Mouse (Mus musculus) liver, adult 2 months (tissue): ENCODE results near the gene Chdh. TPM values are rescaled to one million over a fixed set of nuclear protein-coding genes. Genes with fewer than 3 reads are reported as not detected.

Experiments
- DNase-seq: peaks from one replicate; pipeline ENCODE4 v3.0.0-alpha.2; 2011; ENCODE audit warnings: low read depth, low spot score; ENCODE audit errors: extremely low read depth
- H3K27ac ChIP-seq: fragments of 200-500 bp; replicated peaks from 2 replicates; pipeline ENCODE4 v1.5.1; 2012; ENCODE audit warnings: low read depth, mild to moderate bottlenecking, control low read depth, inconsistent platforms, low read length; ENCODE audit not compliant: insufficient read depth
- H3K27me3 ChIP-seq: fragments of 200-500 bp; 2 replicates; pipeline ENCODE4 v1.6.1; 2012; ENCODE audit warnings: mild to moderate bottlenecking, moderate library complexity, low read length, inconsistent platforms; ENCODE audit not compliant: control insufficient read depth, insufficient read depth
- H3K36me3 ChIP-seq: fragments of 200-500 bp; 2 replicates; pipeline ENCODE4 v1.6.1; 2012; ENCODE audit warnings: low read length, inconsistent platforms; ENCODE audit not compliant: control insufficient read depth, insufficient read depth
- H3K4me1 ChIP-seq: fragments of 200-500 bp; 2 replicates; pipeline ENCODE4 v1.6.1; 2011; ENCODE audit warnings: low read length; ENCODE audit not compliant: control insufficient read depth, insufficient read depth
- H3K4me3 ChIP-seq: fragments of 200-500 bp; 2 replicates; pipeline ENCODE4 v1.5.1; 2011; ENCODE audit warnings: low read depth, mild to moderate bottlenecking, control low read depth, low read length, moderate library complexity; ENCODE audit not compliant: insufficient read depth
- H3K79me2 ChIP-seq: fragments of 200-500 bp; 2 replicates; pipeline ENCODE4 v1.6.1; 2012; ENCODE audit warnings: inconsistent platforms, mild to moderate bottlenecking, low read length, moderate library complexity; ENCODE audit not compliant: control insufficient read depth, insufficient read depth
- H3K9ac ChIP-seq: fragments of 200-500 bp; 2 replicates; pipeline ENCODE4 v1.6.1; 2012; ENCODE audit warnings: low read depth, mild to moderate bottlenecking, control low read depth, inconsistent platforms, low read length
- CTCF ChIP-seq: fragments of 200-500 bp; IDR thresholded peaks from 2 replicates; pipeline ENCODE4 v1.5.1; 2011; ENCODE audit warnings: low read depth, low read length, control low read depth
- POLR2A ChIP-seq: fragments of 200-500 bp; IDR thresholded peaks from 2 replicates; pipeline ENCODE4 v1.6.1; 2011; ENCODE audit warnings: low read length, control low read depth; ENCODE audit not compliant: insufficient read depth; ENCODE audit errors: extremely low read depth
- WGBS: fragments of 180-500 bp; shearing (Covaris S2); methylation state at CpG from one replicate; pipeline ENCODE4 v1.1.7; 2018; 5-methylcytosine and 5-hydroxymethylcytosine counted together
- polyA plus RNA-seq: library from polyadenylated mRNA; depleted of rRNA; stranded (reverse); fragments of >200 nt; gene quantifications from 2 replicates; pipeline ENCODE4 v1.2.3, GENCODE M21; 2012
- total RNA-seq: library from RNA; depleted of rRNA; stranded (reverse); fragments of >200 nt; gene quantifications from 2 replicates; pipeline ENCODE4 v1.2.3, GENCODE M21; 2014

Chdh gene
- total and polyA plus RNA-seq, 2 experiments = 48.1 to 75.5 TPM

GRCm38 (mm10) chr14:29998747-29999474 is 9.9 kb upstream of the Chdh start:
- 54% methylated on average over 13 of the region's 13 CpGs for WGBS
- TF ChIP-seq CTCF = no peak
- H3K36me3 ChIP-seq = peaks cover 11% of the 10 kb centered on the region
- peak overlapping the region; percentile 52; the same call in 1 of the 2 replicates for H3K9ac ChIP-seq
- H3K4me3 ChIP-seq = peak overlapping the region; percentile 10
- peaks cover 38% of the 10 kb centered on the region for H3K4me1 ChIP-seq
- no peak for DNase-seq
- H3K27ac ChIP-seq = peak overlapping the region; percentile 66
- no peaks in the 10 kb centered on the region for H3K79me2 ChIP-seq
- no peaks in the 10 kb centered on the region for H3K27me3 ChIP-seq

DNA sequence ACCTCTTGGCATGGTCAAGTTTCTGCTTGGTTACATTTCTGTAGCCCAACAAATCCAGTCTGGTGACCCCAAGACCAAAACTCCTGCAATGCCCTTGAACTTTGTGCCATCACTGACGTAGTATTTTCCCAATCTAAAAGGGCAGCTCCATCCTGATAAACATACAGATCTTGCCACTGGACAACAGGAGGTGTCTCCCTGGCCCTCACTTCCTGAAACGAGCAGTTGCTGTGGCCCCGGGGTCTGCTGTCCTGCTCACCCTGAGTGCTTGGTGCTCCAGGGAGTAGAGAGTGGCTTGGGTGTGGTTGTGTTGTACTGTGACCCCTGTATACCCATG is 9.4 kb upstream of the Chdh start:
- H3K36me3 ChIP-seq = peaks cover 6% of the 10 kb centered on the region; the same call in 1 of the 2 replicates
- peak overlapping the region; percentile 66 for H3K27ac ChIP-seq
- 0 out of 2 replicates have a peak overlapping the region, but pooled peaks have one; percentile 6 for H3K9ac ChIP-seq
- H3K79me2 ChIP-seq = no peaks in the 10 kb centered on the region
- 13% methylated on average over 3 of the region's 3 CpGs for WGBS
- peaks cover 38% of the 10 kb centered on the region for H3K4me1 ChIP-seq
- TF ChIP-seq POLR2A (no peak), CTCF (no peak)
- DNase-seq = peak; percentile 85
- no peaks in the 10 kb centered on the region for H3K27me3 ChIP-seq
- H3K4me3 ChIP-seq = no peak overlapping the region

- Histone ChIP-seq H3K36me3 (0 out of 2 replicates have a peak, but pooled peaks cover 2% of the 10 kb centered on the region), H3K9ac (peak overlapping the region; percentile 94), H3K79me2 (peaks cover 9% of the 10 kb centered on the region; the same call in 1 of the 2 replicates), H3K27me3 (no peaks in the 10 kb centered on the region), H3K4me1 (peaks cover 26% of the 10 kb centered on the region), H3K27ac (peak overlapping the region; percentile 89), H3K4me3 (peak overlapping the region; percentile 87)
- DNase-seq = peak; percentile 100
- 15% methylated on average over 10 of the region's 10 CpGs for WGBS
- no peak for TF ChIP-seq CTCF
- 0 out of 2 replicates have a peak, but pooled peaks have one; percentile 48 for TF ChIP-seq POLR2A
These were observed 1.2 kb downstream of the Chdh start for GRCm38 (mm10) chr14:30009864-30010560.

DNA sequence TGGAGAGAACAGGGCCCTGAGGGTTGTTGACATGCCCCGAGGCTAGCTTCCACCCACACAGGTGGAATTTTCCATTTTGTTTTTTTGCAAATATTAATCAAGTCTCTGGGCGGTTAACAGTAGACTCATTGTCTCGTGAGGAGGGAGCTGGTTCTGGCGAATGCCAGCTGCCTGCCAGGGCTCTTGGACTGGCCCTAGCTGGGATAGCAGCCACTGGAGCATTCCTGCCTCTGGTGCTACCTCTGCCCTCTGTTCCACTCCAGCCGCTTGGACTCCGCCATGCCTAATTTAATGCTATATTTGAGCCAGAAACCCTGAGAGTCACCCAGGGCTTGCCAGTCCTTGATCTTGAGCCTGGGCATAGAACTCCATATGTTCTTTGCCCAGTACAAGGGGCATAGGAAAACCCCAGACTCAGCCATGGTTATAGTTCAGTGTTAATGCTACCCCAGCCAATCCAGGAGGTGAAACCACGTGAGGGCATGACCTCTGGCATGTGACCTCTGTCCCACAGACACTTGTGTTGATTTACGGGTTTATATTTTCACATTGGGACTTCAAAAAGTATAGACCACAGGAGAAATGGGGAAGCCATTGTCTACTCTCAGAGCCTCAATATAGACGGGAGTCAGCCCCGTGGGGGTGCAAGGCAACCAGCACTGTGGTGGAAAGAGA is 3.2 kb downstream of the Chdh start:
- TF ChIP-seq POLR2A (no peak), CTCF (no peak)
- peaks cover 9% of the 10 kb centered on the region; the same call in 1 of the 2 replicates for H3K79me2 ChIP-seq
- H3K36me3 ChIP-seq = 0 out of 2 replicates have a peak, but pooled peaks cover 2% of the 10 kb centered on the region
- peak overlapping the region; percentile 22 for H3K4me3 ChIP-seq
- H3K27ac ChIP-seq = peak overlapping the region; percentile 89
- 17% methylated on average over 10 of the region's 10 CpGs for WGBS
- peak; percentile 92 for DNase-seq
- H3K4me1 ChIP-seq = peaks cover 38% of the 10 kb centered on the region
- H3K27me3 ChIP-seq = no peaks in the 10 kb centered on the region
- peak overlapping the region; percentile 39; the same call in 1 of the 2 replicates for H3K9ac ChIP-seq

GRCm38 (mm10) chr14:30014487-30014886 is 5.7 kb downstream of the Chdh start:
- peak overlapping the region; percentile 58 for H3K27ac ChIP-seq
- H3K27me3 ChIP-seq = no peaks in the 10 kb centered on the region
- H3K4me3 ChIP-seq = no peak overlapping the region
- peak overlapping the region; percentile 14; the same call in 1 of the 2 replicates for H3K9ac ChIP-seq
- no peak for DNase-seq
- peaks cover 14% of the 10 kb centered on the region; the same call in 1 of the 2 replicates for H3K79me2 ChIP-seq
- 0 out of 2 replicates have a peak, but pooled peaks cover 2% of the 10 kb centered on the region for H3K36me3 ChIP-seq
- 30% methylated on average over 10 of the region's 10 CpGs for WGBS
- TF ChIP-seq CTCF = no peak
- no peak for TF ChIP-seq POLR2A
- peaks cover 52% of the 10 kb centered on the region for H3K4me1 ChIP-seq
